Mouse (Mus musculus): ENCODE results near the gene Adprh.

- TF ChIP-seq CTCF (IDR thresholded peaks at IDR 0.05; ENCODE audit: extremely low read depth, insufficient read length, insufficient replicate concordance, low read depth, low read length), result no peak
- TF ChIP-seq POLR2A (IDR thresholded peaks at IDR 0.05; ENCODE audit: low read depth, low read length), result no peak
These were observed 28.8 kb upstream of the Adprh start for GRCm38 (mm10) chr16:38481327-38481726.
